Mouse (Mus musculus) myocyte (in vitro differentiated cells): ENCODE measurements around the gene Dek.

Experiments
- CEBPB ChIP-seq: IDR thresholded peaks from 2 replicates; pipeline ENCODE4 v1.6.1; 2011; ENCODE audit warnings: mild to moderate bottlenecking, moderate library complexity; ENCODE audit not compliant: poor library complexity, insufficient read depth, severe bottlenecking
- E2F4 ChIP-seq: IDR thresholded peaks from one replicate; pipeline ENCODE4 v1.6.1; 2011; ENCODE audit warnings: mild to moderate bottlenecking, control low read depth, moderate library complexity; ENCODE audit not compliant: insufficient read depth
- MAX ChIP-seq: IDR thresholded peaks from one replicate; pipeline ENCODE4 v1.6.1; 2011; ENCODE audit warnings: low read depth, mild to moderate bottlenecking, control low read depth
- MYOD1 ChIP-seq, 3 experiments: IDR thresholded peaks; one replicate each; pipeline ENCODE4 v1.6.1; 2011; ENCODE audit warnings: control low read depth in 2 of 3, low read depth in 2 of 3, mild to moderate bottlenecking in 2 of 3, moderate library complexity in 1 of 3; ENCODE audit not compliant: insufficient read length in 2 of 3, control insufficient read depth in 1 of 3
- MYOG ChIP-seq, 3 experiments: IDR thresholded peaks; one replicate each; pipeline ENCODE4 v1.6.1; 2011; ENCODE audit warnings: control low read depth in 2 of 3, low read depth in 2 of 3, mild to moderate bottlenecking in 2 of 3; ENCODE audit not compliant: insufficient read length in 2 of 3, control insufficient read depth in 1 of 3, insufficient read depth in 1 of 3
- POLR2A ChIP-seq: IDR thresholded peaks from one replicate; pipeline ENCODE4 v1.6.1; 2011; ENCODE audit warnings: low read depth, mild to moderate bottlenecking, control low read depth, moderate library complexity; ENCODE audit not compliant: insufficient read length
- POLR2AphosphoS2 ChIP-seq: IDR thresholded peaks from one replicate; pipeline ENCODE4 v1.6.1; 2011; ENCODE audit warnings: low read depth, control low read depth; ENCODE audit not compliant: insufficient read length
- REST ChIP-seq: IDR thresholded peaks from one replicate; pipeline ENCODE4 v1.6.1; 2011; ENCODE audit warnings: mild to moderate bottlenecking, control low read depth, moderate library complexity; ENCODE audit not compliant: insufficient read depth, insufficient read length
- SRF ChIP-seq: IDR thresholded peaks from one replicate; pipeline ENCODE4 v1.6.1; 2011; ENCODE audit warnings: low read depth; ENCODE audit not compliant: control insufficient read depth, insufficient read length
- TCF12 ChIP-seq: IDR thresholded peaks from one replicate; pipeline ENCODE4 v1.6.1; 2011; ENCODE audit warnings: mild to moderate bottlenecking, control low read depth; ENCODE audit not compliant: poor library complexity, insufficient read depth, severe bottlenecking
- TCF3 ChIP-seq: IDR thresholded peaks from one replicate; pipeline ENCODE4 v1.6.1; 2011; ENCODE audit warnings: low read depth, control low read depth; ENCODE audit not compliant: insufficient read length
- USF1 ChIP-seq: IDR thresholded peaks from one replicate; pipeline ENCODE4 v1.6.1; 2011; ENCODE audit warnings: low read depth, mild to moderate bottlenecking, control low read depth, moderate library complexity

- no peak for TF ChIP-seq USF1
- TF ChIP-seq POLR2A = no peak
- TF ChIP-seq TCF12 = no peak
- TF ChIP-seq TCF3 = no peak
- TF ChIP-seq CEBPB = no peak
- TF ChIP-seq MAX = no peak
- no peak for TF ChIP-seq E2F4
- TF ChIP-seq MYOG (IDR thresholded peaks at IDR 0.05; ENCODE audit: control insufficient read depth in 1 of 3, insufficient read depth in 1 of 3, insufficient read length in 2 of 3, low read depth in 2 of 3) = no peak
- TF ChIP-seq POLR2AphosphoS2 = no peak
- TF ChIP-seq MYOD1 (IDR thresholded peaks at IDR 0.05; ENCODE audit: control insufficient read depth in 1 of 3, insufficient read length in 2 of 3, low read depth in 2 of 3) = no peak
- no peak for TF ChIP-seq SRF
- no peak for TF ChIP-seq REST
These were observed 65.9 kb downstream of the Dek start for GRCm38 (mm10) chr13:47040061-47040460.
